Mouse (Mus musculus): ENCODE measurements around the gene Gm17490. TPM values are rescaled to one million over a fixed set of nuclear protein-coding genes. Genes with fewer than 3 reads are reported as not detected.
"Not testable (repeated sequence)": the region's sequence is repeated elsewhere in the genome, so short reads cannot be mapped to it uniquely, and the experiment has no call there.

Gm17490 gene
- total RNA-seq, 2 experiments from 2014 or later: not detected

- no peak for DNase-seq
Observed at GRCm38 (mm10) chr2:11623726-11624125, 2.3 kb downstream of the Gm17490 start.

DNA sequence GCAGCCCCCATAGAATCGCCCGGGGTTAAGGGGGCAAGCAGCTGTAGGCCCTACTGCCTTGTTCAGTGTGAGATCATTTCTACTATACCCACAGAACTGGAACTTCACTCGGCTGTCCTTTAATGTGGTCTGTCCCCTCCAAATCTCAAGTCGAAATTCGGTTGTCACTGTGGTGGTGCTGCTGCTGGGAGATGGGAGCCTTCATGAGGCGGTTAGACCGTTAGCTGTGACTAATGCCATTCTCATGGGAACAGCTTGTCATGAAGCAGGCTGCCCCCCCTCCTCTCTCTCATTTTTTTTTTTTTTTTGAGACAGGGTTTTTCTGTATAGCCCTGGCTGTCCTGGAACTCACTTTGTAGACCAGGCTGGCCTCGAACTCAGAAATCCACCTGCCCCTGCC, 2.9 kb downstream of the Gm17490 start:
- no peak for DNase-seq

GRCm38 (mm10) chr2:11619598-11619997, 6.5 kb downstream of the Gm17490 start:
- DNase-seq: no peak

- DNase-seq: no peak
Observed at GRCm38 (mm10) chr2:11616846-11617245, 9.2 kb downstream of the Gm17490 start.

- not testable (repeated sequence) for DNase-seq
Observed at GRCm38 (mm10) chr2:11612939-11613338, 13.1 kb downstream of the Gm17490 start.

- DNase-seq: not testable (repeated sequence)
Observed at GRCm38 (mm10) chr2:11606718-11607117, 19.3 kb downstream of the Gm17490 start.

GRCm38 (mm10) chr2:11604911-11605310, 21.2 kb downstream of the Gm17490 start:
- DNase-seq: no peak

- DNase-seq: no peak
Observed at GRCm38 (mm10) chr2:11604053-11604452, 22.0 kb downstream of the Gm17490 start, which contains the start of gene Rbm17. Gene Rbm17 (minus strand): TSS chr2:11604153.

DNA sequence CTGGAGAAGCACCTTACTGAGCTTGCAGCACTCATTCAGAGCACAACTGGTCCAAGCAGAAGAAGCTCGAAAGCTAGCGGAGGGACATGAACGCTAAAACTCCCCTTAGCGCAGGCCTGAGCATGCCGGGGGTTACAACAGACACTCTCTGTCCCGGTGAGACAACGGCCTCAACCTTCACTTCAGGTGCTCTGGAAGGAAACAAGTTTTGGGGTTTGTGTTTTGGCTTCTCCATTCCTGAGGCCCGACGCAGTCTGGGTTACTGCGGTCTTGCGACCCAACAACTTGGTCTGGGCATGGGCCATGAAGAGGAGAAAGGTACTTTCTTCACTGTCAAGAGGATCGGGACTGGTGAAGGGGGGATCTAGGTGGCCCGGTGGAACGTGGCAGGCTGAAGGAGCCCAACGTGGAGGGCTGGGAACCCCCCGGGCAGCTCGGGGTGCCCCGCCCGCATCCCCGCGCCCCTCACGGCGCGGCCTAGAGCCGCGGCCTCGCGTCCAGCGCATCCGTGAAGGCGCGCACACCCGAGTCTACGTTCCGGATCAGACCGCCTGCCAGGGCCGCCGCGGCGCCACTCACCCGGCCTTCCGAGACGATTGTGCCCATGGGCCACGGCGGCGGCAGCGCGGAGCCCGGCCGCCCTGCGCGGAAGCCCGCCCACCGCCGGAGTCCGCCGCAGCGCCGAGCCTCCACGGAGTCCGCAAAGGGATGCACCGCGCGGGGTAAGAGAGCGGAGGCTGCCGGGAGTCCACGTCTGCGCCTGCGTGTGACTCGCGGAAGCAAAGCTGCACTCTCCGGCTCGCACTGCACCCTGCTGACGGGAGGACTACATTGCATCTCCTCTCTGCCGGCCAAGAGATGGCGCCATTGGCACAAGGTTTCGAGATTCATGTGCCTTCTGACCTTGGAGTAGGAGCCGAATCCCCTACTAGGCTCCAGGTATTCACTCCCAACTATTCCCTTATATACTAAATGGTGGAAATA, 23.3 kb downstream of the Gm17490 start:
- DNase-seq: peak; percentile 93 to 95

DNA sequence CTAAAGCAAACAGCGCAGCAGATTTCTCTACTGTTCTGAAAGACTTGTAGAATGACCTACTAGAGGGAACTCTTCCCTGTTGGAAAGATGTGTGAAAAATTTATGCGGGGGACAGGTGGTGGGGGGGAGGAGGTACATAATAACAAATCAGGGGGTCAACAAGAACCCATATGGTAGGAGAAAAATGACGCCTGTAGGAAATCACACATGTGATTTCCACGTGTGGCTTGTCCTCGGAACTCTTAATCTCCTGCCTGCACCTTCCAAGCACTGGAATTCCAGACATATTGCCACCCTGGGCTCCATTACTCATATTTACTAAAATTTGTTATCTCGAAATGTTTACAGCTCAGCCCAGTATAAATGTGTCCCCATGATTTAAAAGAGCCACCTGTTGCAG, 24.3 kb downstream of the Gm17490 start:
- no peak for DNase-seq

GRCm38 (mm10) chr2:11597906-11598305, 28.2 kb downstream of the Gm17490 start:
- no peak for DNase-seq

GRCm38 (mm10) chr2:11596690-11597089, 29.4 kb downstream of the Gm17490 start:
- DNase-seq: no peak

DNA sequence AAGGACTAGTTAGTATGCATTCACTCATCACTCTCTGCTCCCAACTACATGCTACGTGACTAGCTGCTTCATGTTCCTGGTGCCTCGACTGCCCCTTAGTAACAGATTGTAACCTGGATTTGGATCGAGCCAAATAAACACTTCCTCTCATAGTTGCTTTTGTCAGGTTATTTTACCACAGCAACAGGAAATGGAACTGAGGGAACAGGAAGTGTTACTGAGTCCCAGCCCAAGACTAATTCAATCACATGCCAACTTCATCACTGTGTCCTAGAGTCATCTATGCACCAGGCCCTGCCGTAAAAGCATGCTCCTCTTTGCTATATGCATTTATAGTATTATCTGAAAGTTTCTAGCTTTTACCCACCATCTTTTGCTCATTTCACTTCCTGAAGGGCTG, 38.1 kb downstream of the Gm17490 start:
- no peak for DNase-seq

- DNase-seq: no peak
Observed at GRCm38 (mm10) chr2:11579399-11579798, 46.7 kb downstream of the Gm17490 start.

DNA sequence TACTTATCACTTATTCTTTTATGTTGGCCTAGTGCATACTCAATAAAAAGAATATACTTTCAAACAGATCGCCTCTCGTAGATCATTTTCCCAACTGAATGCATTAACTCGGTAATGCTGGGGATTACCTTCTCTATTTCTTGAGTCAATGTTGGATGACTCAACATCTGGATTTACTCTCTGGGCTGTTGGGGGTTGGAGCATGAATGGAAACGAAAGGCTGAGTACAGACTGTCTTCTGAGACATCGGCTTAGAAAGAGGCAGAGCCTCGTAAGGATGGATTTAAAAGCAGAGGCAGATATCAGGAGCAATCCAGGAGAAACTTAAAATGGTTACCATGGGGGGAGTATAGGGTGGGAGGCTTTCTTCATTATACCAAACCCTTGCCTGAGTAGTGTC, 47.9 kb downstream of the Gm17490 start:
- DNase-seq: no peak

Other genes with a start within 250 kb of the Gm17490 start
- gene Pfkfb3, start 72.2 kb downstream of the Gm17490 start, total RNA-seq (2021): 10 to 100 TPM; 41.6 to 43.2 TPM
- 10 to 100 TPM; 72.4 to 86.0 TPM for gene Rbm17, start 22.1 kb downstream of the Gm17490 start, total RNA-seq (2021)
- gene Il2ra, start 16.5 kb upstream of the Gm17490 start, total RNA-seq (2021): under 1 TPM; 0.10 to 0.35 TPM
- gene Il15ra, start 79.0 kb upstream of the Gm17490 start, total RNA-seq (2021): 1 to 10 TPM; 5.3 to 8.4 TPM
- gene Fbh1, start 151.3 kb upstream of the Gm17490 start, total RNA-seq (2021): 10 to 100 TPM; 80.3 to 86.1 TPM
- 10 to 100 TPM; 50.1 to 55.8 TPM for gene Ankrd16, start 151.6 kb upstream of the Gm17490 start, total RNA-seq (2021)